Mouse (Mus musculus) hindlimb bud, embryonic 11.5 days (tissue): ENCODE results near the gene Olfr1472.
"Not testable (repeated sequence)": the region's sequence is repeated elsewhere in the genome, so short reads cannot be mapped to it uniquely, and the experiment has no call there.

Experiments
- DNase-seq: peaks from one replicate; pipeline ENCODE4 v3.0.0-alpha.2; 2012; ENCODE audit warnings: low read depth, low spot score; ENCODE audit errors: extremely low spot score

Olfr1472 gene

GRCm38 (mm10) chr19:13455986-13456385 is at the start of gene Olfr1472:
Gene Olfr1472 (minus strand): TSS chr19:13456086.
- no peak for DNase-seq

- DNase-seq, result no peak
Measured at GRCm38 (mm10) chr19:13500246-13500645, 44.4 kb upstream of the Olfr1472 start, which contains the start of gene Olfr1477. Gene Olfr1477 (plus strand): TSS chr19:13500546.

GRCm38 (mm10) chr19:13480096-13480495 is 24.2 kb upstream of the Olfr1472 start, which contains the start of gene Olfr1475:
Gene Olfr1475 (minus strand): TSS chr19:13480196.
- no peak for DNase-seq

- DNase-seq, result not testable (repeated sequence)
Measured at GRCm38 (mm10) chr19:13469265-13469664, 13.4 kb upstream of the Olfr1472 start, which contains the start of gene Olfr1474. Gene Olfr1474 (plus strand): TSS chr19:13469565.

GRCm38 (mm10) chr19:13443109-13443508 is 12.8 kb downstream of the Olfr1472 start, which contains the start of gene Olfr1471:
Gene Olfr1471 (plus strand): TSS chr19:13443409.
- DNase-seq, result not testable (repeated sequence)

GRCm38 (mm10) chr19:13407549-13407948 is 48.3 kb downstream of the Olfr1472 start, which contains the start of gene Olfr1469:
Gene Olfr1469 (plus strand): TSS chr19:13407849.
- DNase-seq, result no peak
